8 mouse cellular contexts compared by ENCODE assay signal in genomic region chr2:152395271-152395920, GRCm38 (mm10). TPM values are rescaled to one million over a fixed set of nuclear protein-coding genes. Genes with fewer than 3 reads are reported as not detected.
DNase-seq lines count a peak whose midpoint lies in the region; ATAC-seq and TF ChIP-seq lines count a peak whose summit lies in the region.

No protein-coding gene starts in this region.

- WGBS in heart, embryonic 14.5 days = 14% methylated on average over 12 of the region's 13 CpGs
- 26% methylated on average over 13 of the region's 13 CpGs for WGBS in liver, embryonic 15.5 days (ENCODE audit: insufficient replicate concordance)

- ATAC-seq in erythroblast, adult 5-6 weeks (replicated peaks; ENCODE audit: low FRiP score, poor library complexity, severe bottlenecking) = no peak
- no peak for ATAC-seq in heart, embryonic 14.5 days (ENCODE audit: insufficient number of reproducible peaks, insufficient read depth, low FRiP score, low read depth)
- ATAC-seq in liver, embryonic 15.5 days (ENCODE audit: insufficient read depth) = no peak

- peaks cover 64% of the 10 kb centered on the region for H3K4me1 ChIP-seq in erythroblast, embryonic 14.5 days (ENCODE audit: control insufficient read depth)
- peaks cover 60% of the 10 kb centered on the region for H3K4me1 ChIP-seq in E14TG2a.4 (replicated peaks; ENCODE audit: low read depth, low read length)
- peaks cover 14 to 38% of the 10 kb centered on the region in 2 experiments for H3K4me1 ChIP-seq in heart, embryonic 14.5 days (ENCODE audit: control insufficient read depth in 2 of 2, insufficient read depth in 2 of 2, low read length in 2 of 2)
- peaks cover 58% of the 10 kb centered on the region for H3K4me1 ChIP-seq in liver, embryonic 15.5 days (replicated peaks)

- peak overlapping the region; percentile 76 for H3K9ac ChIP-seq in heart, embryonic 14.5 days (ENCODE audit: low read length)
- no peak overlapping the region; the same call in 1 of the 2 replicates for H3K9ac ChIP-seq in liver, embryonic 15.5 days

- no peak for TF ChIP-seq CTCF in E14TG2a.4 (conservative IDR thresholded peaks at IDR 0.05; ENCODE audit: low read length)

- H3K4me3 ChIP-seq in erythroblast, embryonic 14.5 days (replicated peaks) = peak overlapping the region; percentile 81
- peak overlapping the region; percentile 91 for H3K4me3 ChIP-seq in E14TG2a.4 (replicated peaks; ENCODE audit: low read length)
- peak overlapping the region; percentile 95 to 99 for H3K4me3 ChIP-seq in heart, embryonic 14.5 days (ENCODE audit: control insufficient read depth in 1 of 2, insufficient read depth in 1 of 2, low read depth in 1 of 2, low read length in 2 of 2)
- H3K4me3 ChIP-seq in liver, embryonic 15.5 days (replicated peaks) = peak overlapping the region; percentile 83

- peak overlapping the region; percentile 97 for H3K4me2 ChIP-seq in heart, embryonic 14.5 days (ENCODE audit: low read length)
- H3K4me2 ChIP-seq in liver, embryonic 15.5 days = peak overlapping the region; percentile 100

- no peak for DNase-seq in thymus, postnatal 0 days (ENCODE audit: low spot score)
- DNase-seq in right cerebral cortex, postnatal 4 days = no peak
- DNase-seq in ovary, postnatal 10 days (ENCODE audit: low spot score) = no peak

- no peaks in the 10 kb centered on the region for H3K36me3 ChIP-seq in erythroblast, embryonic 14.5 days (ENCODE audit: control insufficient read depth)
- peaks cover 23% of the 10 kb centered on the region for H3K36me3 ChIP-seq in E14TG2a.4 (ENCODE audit: insufficient read depth, low read length)
- H3K36me3 ChIP-seq in heart, embryonic 14.5 days (ENCODE audit: control insufficient read depth, insufficient read depth, low read length) = peaks cover 17% of the 10 kb centered on the region
- H3K36me3 ChIP-seq in liver, embryonic 15.5 days (replicated peaks) = no peaks in the 10 kb centered on the region

- H3K27me3 ChIP-seq in erythroblast, embryonic 14.5 days (ENCODE audit: control insufficient read depth) = no peaks in the 10 kb centered on the region
- no peaks in the 10 kb centered on the region for H3K27me3 ChIP-seq in E14TG2a.4 (ENCODE audit: insufficient read depth, low read length)
- H3K27me3 ChIP-seq in heart, embryonic 14.5 days (ENCODE audit: control insufficient read depth, insufficient read depth, low read length) = no peaks in the 10 kb centered on the region
- no peaks in the 10 kb centered on the region; the same call in 1 of the 2 replicates for H3K27me3 ChIP-seq in liver, embryonic 15.5 days

- peak overlapping the region in 1 of 2 experiments; percentile 100; a peak in 3 of 4 replicates for H3K27ac ChIP-seq in heart, embryonic 14.5 days (replicated peaks in 1 of 2; ENCODE audit: control insufficient read depth in 1 of 2, insufficient read depth in 1 of 2, low read depth in 2 of 2, low read length in 2 of 2)
- peak overlapping the region; percentile 33; the same call in 1 of the 2 replicates for H3K27ac ChIP-seq in liver, embryonic 15.5 days (replicated peaks)

- H3K9me3 ChIP-seq in erythroblast, embryonic 14.5 days (ENCODE audit: control insufficient read depth, low read length) = no peaks in the 10 kb centered on the region
- no peaks in the 10 kb centered on the region for H3K9me3 ChIP-seq in E14TG2a.4 (ENCODE audit: low read length)
- H3K9me3 ChIP-seq in heart, embryonic 14.5 days (ENCODE audit: control insufficient read depth, low read length) = no peaks in the 10 kb centered on the region
- H3K9me3 ChIP-seq in liver, embryonic 15.5 days (replicated peaks) = no peaks in the 10 kb centered on the region

RNA-seq across cellular contexts. Expression of gene Sox12, which starts 2.5 kb away (rescaled TPM):
- 1.4 and 2.3 TPM in 2 replicates for polyA plus RNA-seq in erythroblast, embryonic 14.5 days (2012)
- total RNA-seq in erythroblast, adult 5-6 weeks (2015; ENCODE audit: low replicate concordance) = 2.3 and 2.5 TPM in 2 replicates
- total RNA-seq in erythroblast, adult 5-6 weeks (2017; ENCODE audit: low replicate concordance) = 0.42 and 1.2 TPM in 2 replicates
- polyA plus RNA-seq in heart, embryonic 14.5 days (2014; fragmentation: Nextera tagmentation; extraction: Ambion mirVana) = 13.1 and 15.0 TPM in 2 replicates
- polyA plus RNA-seq in liver, embryonic 15.5 days (2015; fragmentation: Nextera tagmentation; extraction: Ambion mirVana) = 1.2 and 1.5 TPM in 2 replicates
- polyA plus RNA-seq in thymus, postnatal 0 days (2015; fragmentation: Nextera tagmentation; extraction: Ambion mirVana) = 0.91 and 1.2 TPM in 2 replicates

RNA-seq across cellular contexts. Expression of gene Nrsn2, which starts 19.0 kb away (rescaled TPM):
- not detected in 2 replicates for polyA plus RNA-seq in erythroblast, embryonic 14.5 days (2012)
- not detected in 2 replicates for total RNA-seq in erythroblast, adult 5-6 weeks (2015; ENCODE audit: low replicate concordance)
- total RNA-seq in erythroblast, adult 5-6 weeks (2017; ENCODE audit: low replicate concordance) = not detected in 2 replicates
- 2.2 and 3.8 TPM in 2 replicates for polyA plus RNA-seq in heart, embryonic 14.5 days (2014; fragmentation: Nextera tagmentation; extraction: Ambion mirVana)
- polyA plus RNA-seq in liver, embryonic 15.5 days (2015; fragmentation: Nextera tagmentation; extraction: Ambion mirVana) = not detected in 2 replicates
- not detected in 2 replicates for polyA plus RNA-seq in thymus, postnatal 0 days (2015; fragmentation: Nextera tagmentation; extraction: Ambion mirVana)

RNA-seq across cellular contexts. Expression of gene Zcchc3, which starts 19.4 kb away (rescaled TPM):
- polyA plus RNA-seq in erythroblast, embryonic 14.5 days (2012) = 0.90 and 1.0 TPM in 2 replicates
- 0.58 and 2.3 TPM in 2 replicates for total RNA-seq in erythroblast, adult 5-6 weeks (2015; ENCODE audit: low replicate concordance)
- 0.84 and 1.2 TPM in 2 replicates for total RNA-seq in erythroblast, adult 5-6 weeks (2017; ENCODE audit: low replicate concordance)
- polyA plus RNA-seq in heart, embryonic 14.5 days (2014; fragmentation: Nextera tagmentation; extraction: Ambion mirVana) = 35.7 and 36.1 TPM in 2 replicates
- 9.1 and 9.5 TPM in 2 replicates for polyA plus RNA-seq in liver, embryonic 15.5 days (2015; fragmentation: Nextera tagmentation; extraction: Ambion mirVana)
- polyA plus RNA-seq in thymus, postnatal 0 days (2015; fragmentation: Nextera tagmentation; extraction: Ambion mirVana) = 7.2 and 7.4 TPM in 2 replicates

RNA-seq across cellular contexts. Expression of gene 6820408C15Rik, which starts 20.0 kb away (rescaled TPM):
- not detected in 2 replicates for polyA plus RNA-seq in erythroblast, embryonic 14.5 days (2012)
- not detected in 2 replicates for total RNA-seq in erythroblast, adult 5-6 weeks (2015; ENCODE audit: low replicate concordance)
- total RNA-seq in erythroblast, adult 5-6 weeks (2017; ENCODE audit: low replicate concordance) = not detected in 2 replicates
- polyA plus RNA-seq in heart, embryonic 14.5 days (2014; fragmentation: Nextera tagmentation; extraction: Ambion mirVana) = 1.8 and 2.3 TPM in 2 replicates
- polyA plus RNA-seq in liver, embryonic 15.5 days (2015; fragmentation: Nextera tagmentation; extraction: Ambion mirVana) = 0.13 and 0.20 TPM in 2 replicates
- 0.51 and 0.64 TPM in 2 replicates for polyA plus RNA-seq in thymus, postnatal 0 days (2015; fragmentation: Nextera tagmentation; extraction: Ambion mirVana)

RNA-seq across cellular contexts. Expression of gene Trib3, which starts 51.6 kb away (rescaled TPM):
- 1.3 TPM in 2 replicates for polyA plus RNA-seq in erythroblast, embryonic 14.5 days (2012)
- total RNA-seq in erythroblast, adult 5-6 weeks (2015; ENCODE audit: low replicate concordance) = 1.0 TPM in 1 of 2 replicates, not detected in the other
- 0.26 and 0.98 TPM in 2 replicates for total RNA-seq in erythroblast, adult 5-6 weeks (2017; ENCODE audit: low replicate concordance)
- 1.8 and 1.9 TPM in 2 replicates for polyA plus RNA-seq in heart, embryonic 14.5 days (2014; fragmentation: Nextera tagmentation; extraction: Ambion mirVana)
- polyA plus RNA-seq in liver, embryonic 15.5 days (2015; fragmentation: Nextera tagmentation; extraction: Ambion mirVana) = 3.8 and 4.4 TPM in 2 replicates
- polyA plus RNA-seq in thymus, postnatal 0 days (2015; fragmentation: Nextera tagmentation; extraction: Ambion mirVana) = 1.4 and 1.6 TPM in 2 replicates
